Mouse (Mus musculus): ENCODE data around the gene Nol6.

Gene Nol6

DNA sequence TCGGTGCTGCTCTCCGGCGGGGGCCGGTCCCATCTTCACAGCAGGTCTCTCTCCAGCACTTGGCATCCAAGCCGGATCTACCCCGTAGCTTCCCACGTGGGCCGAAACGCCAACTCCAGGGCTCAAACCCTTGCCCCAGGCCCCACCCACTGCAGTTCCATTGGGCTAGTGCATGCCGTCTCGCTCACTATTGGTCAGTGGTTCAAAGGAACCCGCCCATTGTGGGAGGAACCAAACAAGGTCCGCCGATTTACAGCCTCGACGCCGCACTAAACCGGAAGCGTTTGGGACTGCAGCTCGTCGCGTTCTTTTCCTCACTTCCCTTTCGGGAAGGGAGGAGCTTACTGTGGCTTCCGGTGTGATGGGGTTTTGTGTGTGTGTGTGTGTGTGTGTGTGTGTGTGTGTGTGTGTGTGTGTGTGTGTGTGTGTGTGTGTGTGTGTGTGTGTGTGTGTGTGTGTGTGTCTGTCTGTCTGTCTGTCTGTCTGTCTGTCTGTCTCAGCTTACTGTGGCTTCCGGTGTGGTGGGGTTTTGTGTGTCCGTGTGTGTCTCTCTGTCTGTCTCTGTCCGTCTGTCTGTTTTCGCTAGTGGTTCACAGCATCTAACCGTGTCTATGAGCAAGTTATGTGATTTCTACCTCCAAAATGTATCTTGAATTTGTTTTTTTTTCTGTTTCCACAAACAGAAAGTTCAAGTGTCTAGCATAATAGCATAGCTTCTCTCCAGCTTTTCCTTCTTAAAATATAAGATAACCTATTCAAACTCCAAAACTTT lies at the start of gene Nol6:
TSS of gene Nol6 (minus strand) at position 276 of the 772 bp plus-strand sequence.
- DNase-seq (ENCODE audit: low read depth, low spot score) = peak; percentile 95

DNA sequence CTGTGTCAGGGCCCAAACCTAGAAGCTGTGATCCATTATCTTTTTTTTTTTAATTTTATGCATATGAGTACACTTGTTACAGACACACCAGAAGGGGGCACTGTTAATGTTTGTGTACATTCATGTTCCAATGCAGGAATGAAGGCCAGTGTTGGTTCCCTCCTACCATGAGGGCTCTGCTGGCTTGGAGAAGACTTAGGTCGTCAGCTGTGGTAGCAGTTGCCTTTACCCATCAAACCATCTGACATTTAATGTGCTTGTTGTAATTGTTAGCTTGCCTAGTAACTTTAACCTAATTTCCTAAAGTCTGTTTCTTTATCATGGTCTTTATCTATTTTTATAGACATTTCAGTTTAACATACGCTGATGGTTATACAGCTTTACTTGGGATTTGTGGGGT lies 46.7 kb upstream of the Nol6 start:
- DNase-seq (ENCODE audit: low read depth, low spot score) = no peak

DNA sequence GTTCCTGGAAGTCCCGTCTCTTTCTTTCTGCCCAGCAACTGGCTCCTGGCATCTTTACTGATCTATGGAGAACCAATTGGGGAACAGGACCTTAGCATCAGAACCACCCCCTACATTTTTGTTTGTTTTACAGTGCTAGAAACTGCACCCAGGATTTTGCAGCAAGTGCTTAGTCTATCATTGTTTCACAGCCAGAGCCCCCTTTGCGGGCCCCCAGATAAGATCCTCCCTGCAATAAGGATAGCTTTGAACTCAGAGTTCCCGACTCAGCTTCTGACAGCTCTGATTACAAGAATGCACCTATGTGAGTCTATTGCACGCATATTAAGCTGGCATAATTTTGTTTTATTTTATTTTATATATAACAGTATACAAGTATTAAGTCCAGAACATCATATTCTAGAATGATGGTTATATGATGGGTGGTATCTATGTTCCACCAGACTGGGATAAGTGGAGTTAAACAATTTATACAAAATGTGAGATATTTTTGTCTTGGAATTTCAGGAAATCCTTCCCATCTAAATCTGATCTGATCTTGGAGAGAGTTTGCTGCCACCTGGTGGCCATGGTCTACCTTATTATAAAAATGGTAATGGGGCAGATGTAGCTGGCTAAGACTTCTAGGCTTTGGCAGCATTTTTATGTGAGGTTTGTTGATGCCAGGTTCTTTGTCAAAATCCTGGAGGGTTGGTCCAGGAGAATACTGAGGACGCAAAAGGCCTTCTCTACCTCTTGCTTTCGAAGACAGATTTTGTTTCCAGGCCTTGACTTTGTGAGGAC lies 41.6 kb upstream of the Nol6 start:
- DNase-seq (ENCODE audit: low read depth, low spot score) = peak; percentile 46

DNA sequence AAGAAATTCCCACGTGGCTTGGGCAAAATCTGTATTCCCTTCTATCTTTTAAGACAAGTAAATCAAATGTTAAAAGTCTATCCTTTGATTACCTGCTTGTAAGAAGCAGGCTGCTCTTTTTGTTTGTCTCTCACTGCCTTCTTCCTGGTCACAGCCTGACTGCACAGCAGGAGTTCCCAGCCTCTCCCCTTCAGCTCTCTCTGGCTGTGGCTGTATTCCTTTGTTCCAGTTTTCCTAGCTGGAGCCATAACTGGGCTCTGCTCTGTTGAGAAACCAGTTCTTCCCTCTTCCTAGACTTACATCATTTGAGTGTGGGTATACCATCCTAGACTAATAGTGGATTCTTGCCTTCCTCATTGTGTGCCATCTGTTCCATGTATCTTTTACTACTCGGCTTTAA lies 40.7 kb upstream of the Nol6 start:
- DNase-seq (ENCODE audit: low read depth, low spot score) = no peak

DNA sequence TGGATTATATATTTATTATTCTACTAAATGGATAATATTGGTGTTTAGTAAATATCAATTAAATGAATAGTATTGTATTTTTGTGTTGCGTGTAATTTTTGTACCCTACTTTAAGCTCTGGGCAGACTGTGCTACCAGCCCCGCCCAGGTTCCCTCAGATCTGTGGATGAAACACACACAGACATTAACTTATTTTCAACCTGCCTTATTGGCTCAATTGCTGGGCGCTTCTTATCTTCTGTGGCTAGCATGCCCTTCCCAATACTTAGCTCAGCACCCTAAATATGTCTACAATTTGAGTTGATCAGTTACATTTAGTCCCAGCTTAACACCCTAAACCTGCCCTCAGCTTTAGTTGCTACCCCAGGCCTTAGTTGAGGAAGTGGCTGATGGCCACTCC lies 37.0 kb upstream of the Nol6 start:
- no peak for DNase-seq (ENCODE audit: low read depth, low spot score)

DNA sequence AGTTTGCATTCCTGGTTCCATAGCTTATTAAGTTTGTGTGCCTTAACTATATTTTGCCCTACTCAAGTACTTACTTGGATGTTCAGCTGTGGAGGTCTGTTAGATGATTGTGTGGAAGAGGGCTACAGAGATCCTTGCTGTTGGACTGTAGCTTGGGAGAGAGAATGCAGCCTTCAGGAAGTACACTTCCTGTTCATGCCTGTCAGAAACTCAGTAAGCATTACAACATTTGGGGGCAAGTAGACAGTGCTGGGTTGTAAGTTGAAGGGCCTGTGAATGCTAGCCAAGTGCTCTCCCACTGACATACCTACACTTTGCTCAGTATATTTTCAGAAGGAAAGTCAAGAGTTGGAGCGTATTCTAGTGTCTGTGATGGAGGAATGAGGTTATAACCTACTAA lies 34.0 kb upstream of the Nol6 start:
- DNase-seq (ENCODE audit: low read depth, low spot score) = no peak

DNA sequence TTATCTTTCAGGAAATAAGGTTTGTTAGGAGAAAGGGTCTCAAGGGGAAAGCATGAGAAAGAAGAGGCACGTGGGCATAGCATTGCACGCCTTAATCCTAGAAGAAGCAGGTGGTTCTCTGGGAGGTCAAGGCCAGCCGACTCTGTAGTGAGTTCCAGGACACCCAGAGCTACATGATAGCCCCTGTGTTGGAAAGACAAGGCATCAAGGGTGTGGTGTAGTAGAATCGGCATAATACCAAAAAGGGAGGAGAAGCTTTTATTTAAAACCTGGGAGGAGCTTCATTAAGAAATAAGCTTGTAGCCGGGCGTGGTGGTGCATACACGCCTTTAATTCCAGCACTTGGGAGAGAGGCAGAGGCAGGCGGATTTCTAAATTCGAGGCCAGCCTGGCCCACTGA lies 32.7 kb upstream of the Nol6 start:
- no peak for DNase-seq (ENCODE audit: low read depth, low spot score)

DNA sequence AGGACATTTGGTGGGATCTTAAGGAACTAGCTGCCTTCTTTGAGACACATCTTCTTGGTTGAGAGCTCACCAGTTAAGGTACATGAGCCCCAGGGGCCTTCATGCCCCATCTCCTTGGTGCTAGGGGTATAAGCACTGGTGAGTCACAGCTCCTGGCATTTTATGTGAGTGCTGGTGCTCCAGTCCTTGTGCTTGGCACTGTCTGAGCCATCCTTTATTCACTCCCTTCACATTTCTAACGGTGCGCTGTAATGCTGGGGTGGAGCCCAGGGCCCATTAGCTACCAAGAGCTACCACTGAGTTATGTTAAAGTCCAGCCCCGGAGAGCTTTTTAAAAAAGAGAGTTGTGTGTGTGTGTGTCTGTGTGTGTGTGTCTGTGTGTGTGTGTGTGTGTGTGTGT lies 28.9 kb upstream of the Nol6 start:
- DNase-seq (ENCODE audit: low read depth, low spot score) = no peak

DNA sequence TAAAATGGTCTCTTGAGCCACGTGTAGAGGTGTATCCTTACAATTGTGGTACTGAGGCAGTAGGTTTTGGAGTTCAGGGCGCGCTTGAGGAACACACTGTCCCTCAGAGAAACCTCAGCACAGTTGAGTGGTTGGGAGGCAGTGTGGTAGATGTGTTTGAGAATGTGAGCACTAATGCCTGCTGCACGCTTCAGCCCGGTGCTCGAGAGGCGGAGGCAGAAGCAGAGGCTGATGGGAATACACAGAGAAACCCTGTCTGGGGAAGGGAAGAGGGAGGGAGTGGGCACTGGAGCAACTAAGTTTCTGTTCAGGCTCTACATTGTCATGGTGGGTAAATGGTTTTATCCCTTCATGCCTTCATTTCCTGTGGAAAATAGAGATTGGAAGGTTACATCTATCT lies 26.9 kb upstream of the Nol6 start:
- no peak for DNase-seq (ENCODE audit: low read depth, low spot score)

DNA sequence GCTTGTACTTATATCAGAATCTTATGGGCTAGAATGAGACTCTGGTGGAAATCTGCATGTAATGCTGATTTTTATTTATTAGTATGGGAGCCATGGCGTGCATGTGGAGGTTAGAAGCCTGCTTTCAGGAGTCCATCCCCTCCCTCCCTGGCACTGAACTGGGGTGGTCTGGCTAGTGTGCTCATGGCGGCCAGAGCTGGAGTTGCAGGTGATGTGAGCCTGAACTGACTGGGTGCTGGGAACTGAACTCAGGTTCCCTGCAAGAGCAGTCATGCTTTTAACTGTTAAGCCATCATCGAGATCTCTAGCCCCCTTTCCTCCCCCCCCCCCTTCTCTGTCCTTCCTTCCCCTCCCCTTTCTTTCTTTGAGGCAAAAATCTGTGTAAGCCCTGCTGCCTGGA lies 25.6 kb upstream of the Nol6 start:
- DNase-seq (ENCODE audit: low read depth, low spot score) = no peak

DNA sequence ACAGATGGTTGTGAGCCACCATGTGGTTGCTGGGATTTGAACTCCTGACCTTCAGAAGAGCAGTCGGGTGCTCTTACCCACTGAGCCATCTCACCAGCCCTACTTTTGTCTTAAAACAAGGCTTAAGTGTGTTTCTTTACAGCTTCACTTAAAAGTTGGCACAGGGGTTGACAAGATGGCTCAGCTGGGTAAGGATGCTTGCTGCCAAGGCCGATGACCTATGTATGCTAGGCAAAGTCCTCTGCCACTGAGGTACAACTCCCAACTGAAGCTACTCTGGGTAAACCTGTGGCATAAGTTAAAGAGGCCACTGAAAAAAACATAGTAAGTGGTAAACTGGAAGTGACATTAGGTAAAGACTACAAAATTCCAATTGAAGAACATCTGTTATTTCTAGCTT lies 18.3 kb upstream of the Nol6 start:
- DNase-seq (ENCODE audit: low read depth, low spot score) = no peak

DNA sequence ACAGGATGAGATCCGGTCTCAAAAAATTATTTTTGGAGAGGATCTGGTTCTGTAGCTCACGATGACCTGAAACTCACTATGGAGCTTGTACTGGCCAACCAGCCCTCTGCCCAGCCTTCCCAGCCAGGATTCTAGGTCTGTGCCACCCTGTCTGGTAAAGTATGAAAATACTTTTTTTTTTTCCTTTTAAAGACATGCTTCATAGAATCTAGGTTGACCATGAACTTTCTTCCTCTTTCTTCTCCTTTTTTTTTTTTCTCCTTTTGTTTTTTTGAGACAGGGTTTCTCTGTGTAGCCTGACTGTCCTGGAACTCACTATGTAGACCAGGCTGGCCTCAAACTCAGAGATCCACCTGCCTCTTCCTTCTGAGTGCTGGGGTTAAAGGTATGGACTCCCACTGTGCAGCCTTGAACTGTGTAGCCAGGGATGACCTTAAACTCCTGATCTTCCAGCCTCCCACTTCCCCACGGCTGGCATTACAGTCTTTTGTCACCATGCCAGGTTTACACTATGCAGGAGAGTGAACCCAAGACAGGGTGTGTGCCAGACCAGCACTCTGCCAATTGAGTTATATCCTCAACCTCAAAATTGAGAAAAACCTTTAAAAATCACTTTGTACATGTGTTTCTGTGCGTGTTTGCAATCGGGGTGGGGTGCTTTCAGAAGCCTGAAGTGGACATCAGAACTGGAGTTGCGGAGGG lies 16.1 kb upstream of the Nol6 start:
- DNase-seq (ENCODE audit: low read depth, low spot score) = no peak

DNA sequence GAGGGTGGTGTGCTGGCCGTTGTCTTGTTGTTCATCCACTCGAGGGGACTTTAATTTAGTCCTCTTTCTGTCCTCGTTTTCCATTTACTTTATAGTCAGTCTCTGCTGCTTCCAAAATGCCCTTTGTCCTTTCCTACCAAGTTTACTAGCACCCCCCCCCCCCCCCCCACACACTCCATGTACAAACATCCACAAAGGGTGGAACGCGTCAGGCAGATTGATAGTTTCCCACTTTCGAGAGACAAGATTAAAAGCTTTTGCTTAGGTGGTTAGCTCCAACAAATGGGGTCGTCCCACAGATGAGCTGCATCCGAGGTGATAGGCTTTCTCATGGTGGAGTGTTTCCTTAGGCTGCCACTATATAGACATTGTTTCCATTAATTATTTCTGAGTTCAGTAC lies 12.6 kb upstream of the Nol6 start:
- DNase-seq (ENCODE audit: low read depth, low spot score) = no peak

DNA sequence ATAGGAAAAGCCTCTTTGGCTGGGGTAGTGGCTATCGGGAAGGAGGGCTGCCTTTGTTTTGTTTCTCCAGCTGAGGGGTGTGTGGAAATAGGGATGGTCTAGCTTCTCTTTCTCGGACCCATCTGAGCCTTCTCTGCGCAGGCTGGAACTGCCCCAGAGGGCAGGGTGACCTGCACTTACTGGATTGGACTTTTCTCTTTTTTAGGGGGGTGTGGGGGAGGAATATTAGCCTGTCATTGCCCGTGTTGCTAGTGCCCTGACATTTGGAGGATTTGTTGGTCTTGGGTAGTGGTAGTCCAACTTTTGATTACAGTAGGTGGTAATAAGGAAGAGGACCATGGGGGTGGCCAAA lies 12.2 kb upstream of the Nol6 start:
- DNase-seq (ENCODE audit: low read depth, low spot score) = no peak

DNA sequence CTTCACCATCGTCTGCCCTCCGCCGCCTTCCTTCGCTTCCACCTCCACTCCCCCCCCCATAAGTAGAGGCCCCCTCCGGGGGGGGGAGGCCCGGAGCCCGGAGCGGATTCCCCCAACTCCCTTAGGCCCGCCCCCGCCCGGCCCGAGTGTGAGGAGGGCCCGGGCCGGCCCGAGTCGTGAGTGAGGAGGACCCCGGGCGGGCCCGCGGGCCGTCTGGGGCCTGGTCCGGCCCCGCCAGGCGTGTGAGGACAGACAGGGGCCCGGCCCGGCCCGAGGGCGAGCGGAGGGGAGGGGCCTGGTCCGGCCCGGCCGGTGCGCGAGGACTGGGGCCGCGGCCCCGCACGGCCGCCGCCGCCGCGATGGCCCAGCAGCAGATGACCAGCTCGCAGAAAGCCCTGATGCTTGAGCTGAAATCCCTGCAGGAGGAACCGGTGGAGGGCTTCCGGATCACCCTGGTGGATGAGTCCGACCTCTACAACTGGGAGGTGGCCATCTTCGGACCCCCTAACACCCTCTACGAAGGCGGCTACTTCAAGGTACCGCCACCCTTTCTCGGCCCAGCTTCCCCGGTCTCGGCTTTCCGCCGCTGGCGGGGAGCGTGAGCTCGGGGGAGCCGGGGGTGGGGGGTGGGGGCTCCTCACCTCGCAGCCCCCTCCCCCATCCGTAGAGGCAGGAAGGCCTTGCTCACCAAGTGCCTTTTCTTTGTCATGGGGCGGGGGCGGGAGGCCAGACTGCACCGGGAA lies 11.6 kb upstream of the Nol6 start, which contains the start of gene Ube2r2:
TSS of gene Ube2r2 (plus strand) at position 33 of the 743 bp plus-strand sequence.
- peak; percentile 49 for DNase-seq (ENCODE audit: low read depth, low spot score)

DNA sequence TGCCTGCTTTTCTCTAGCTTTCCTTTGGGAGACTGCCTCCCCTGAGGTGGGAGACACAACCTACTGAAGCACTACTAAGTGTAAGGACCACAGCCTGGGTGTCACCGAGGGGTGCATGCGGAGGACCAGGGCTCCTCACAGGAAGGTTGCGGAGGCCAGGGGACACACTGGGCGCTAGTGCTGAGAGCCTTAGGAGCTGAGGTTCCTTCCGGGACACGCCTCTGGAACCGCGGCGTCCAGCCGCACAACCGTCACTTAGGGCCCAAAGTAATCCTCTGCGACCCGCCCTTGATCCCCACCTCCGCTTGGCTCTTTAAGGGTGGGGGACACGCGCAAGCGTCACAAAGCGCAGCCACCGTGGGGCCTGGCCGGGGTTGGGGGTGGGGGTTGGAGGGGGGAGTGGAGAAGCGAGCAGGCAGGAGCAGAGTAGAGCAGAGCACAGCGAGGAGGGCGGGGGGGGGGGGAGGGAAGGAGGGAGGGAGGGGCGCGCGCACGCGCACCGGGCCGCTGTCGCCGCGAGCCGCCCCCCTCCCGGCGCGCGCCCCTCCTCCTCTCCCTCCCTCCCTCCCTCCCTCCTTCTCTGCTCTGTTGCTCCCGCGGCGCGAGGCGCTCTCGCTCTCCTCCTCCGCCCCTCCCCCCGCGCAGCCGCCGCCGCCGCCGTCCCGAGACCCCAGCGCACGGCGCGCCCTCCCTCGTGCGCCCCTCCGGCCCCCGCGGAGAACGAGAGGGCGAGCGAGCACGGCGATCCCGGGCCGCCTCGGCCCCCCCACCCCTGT lies 10.9 kb upstream of the Nol6 start:
- peak; percentile 69 for DNase-seq (ENCODE audit: low read depth, low spot score)

DNA sequence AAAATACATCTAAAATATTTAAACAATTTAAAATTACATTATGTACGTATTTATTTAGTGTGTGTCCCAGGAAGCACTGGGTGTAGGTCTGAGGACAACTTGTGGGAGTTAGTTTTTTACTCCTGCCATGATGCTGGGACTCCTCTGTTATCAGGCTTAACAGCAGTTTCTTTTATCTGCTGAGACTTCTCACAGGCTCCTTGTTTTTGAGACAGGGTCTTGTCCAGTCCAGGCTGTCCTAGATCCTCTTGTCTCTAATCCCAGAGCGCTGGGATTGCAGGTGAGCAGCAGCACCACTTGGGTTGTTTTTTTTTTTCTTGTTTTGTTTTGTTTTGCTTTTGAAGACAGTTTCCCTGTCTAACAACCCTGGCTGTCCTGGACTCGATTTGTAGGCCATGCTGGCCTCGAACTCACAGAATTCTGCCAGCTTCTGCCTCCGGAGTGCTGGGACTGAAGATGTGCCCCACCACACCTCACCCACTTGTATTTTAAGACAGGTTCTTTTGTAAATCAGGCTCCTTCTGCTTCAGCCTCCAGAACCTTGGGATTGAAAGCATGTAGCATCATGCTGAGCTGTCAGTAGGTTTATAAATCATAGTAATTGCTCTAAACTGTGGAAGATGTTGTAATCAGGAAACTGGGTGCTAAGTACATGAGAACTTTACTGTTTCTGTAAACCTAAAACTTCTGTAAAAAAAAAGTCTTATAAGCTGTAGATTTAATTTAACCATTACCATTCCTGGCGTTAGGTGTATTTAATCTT lies 9.5 kb upstream of the Nol6 start:
- no peak for DNase-seq (ENCODE audit: low read depth, low spot score)

DNA sequence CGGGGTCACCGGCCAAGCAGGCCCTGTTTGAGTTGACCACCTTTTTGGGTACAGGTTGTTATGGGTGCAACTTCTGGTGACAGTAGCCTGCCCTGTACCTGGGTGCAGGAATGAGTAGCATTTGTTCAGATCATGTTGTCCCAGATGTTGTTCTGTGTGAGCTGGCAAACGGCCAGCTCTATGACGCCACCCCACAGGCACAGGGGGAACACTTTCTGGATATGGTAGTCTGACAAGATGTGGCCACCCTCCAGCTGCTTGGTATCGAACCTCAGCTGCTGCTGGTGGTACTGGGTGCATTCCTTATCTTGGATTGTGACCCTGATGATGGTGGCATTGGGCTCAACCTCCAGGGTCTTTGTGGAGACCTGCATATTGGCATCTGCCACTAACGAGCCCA lies 8.2 kb upstream of the Nol6 start:
- no peak for DNase-seq (ENCODE audit: low read depth, low spot score)

DNA sequence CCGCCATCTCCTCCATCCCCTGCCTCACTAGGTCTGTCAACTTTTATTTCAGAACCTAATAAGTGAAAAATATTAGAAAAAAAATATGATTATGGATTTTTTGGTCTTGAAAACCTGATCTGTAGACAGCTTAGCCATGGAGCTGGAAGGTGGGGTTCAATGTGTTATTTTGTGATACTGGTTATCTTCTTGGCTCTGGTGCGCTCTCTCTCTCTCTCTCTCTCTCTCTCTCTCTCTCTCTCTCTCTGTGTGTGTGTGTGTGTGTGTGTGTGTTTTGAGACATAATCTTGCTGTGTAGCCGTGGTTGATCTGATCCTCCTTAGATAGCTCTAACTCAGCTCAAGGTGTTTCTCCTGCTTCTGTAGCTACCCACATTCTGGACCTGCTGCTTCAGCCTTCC lies 5.6 kb upstream of the Nol6 start:
- DNase-seq (ENCODE audit: low read depth, low spot score) = no peak

DNA sequence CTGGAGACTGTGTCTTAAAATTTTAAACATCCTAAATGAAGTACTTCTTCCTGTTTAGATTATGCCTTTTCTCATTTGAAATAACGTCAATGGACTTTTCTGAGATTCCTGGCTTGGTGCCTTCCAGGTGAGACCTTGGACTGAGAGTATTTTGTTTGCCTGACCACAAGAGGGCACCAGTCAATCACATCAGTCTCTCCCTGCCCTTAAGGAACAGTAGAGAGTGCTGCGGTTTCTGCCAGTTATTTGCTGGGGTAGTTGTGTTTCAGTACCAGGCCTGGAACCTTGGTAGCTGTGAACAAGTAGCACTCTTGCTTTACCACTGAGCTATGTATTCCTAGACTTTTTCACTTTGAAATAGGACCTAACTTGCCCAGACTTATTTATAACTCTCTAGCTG lies 5.2 kb upstream of the Nol6 start:
- peak; percentile 46 for DNase-seq (ENCODE audit: low read depth, low spot score)

Data from retina, adult 2 months (tissue).